Mouse (Mus musculus): Measurements from ENCODE around the gene Ankrd22. TPM values are rescaled to one million over a fixed set of nuclear protein-coding genes. Genes with fewer than 3 reads are reported as not detected.

The Ankrd22 gene
- polyA plus RNA-seq, 1 experiment: 2.5 TPM

DNA sequence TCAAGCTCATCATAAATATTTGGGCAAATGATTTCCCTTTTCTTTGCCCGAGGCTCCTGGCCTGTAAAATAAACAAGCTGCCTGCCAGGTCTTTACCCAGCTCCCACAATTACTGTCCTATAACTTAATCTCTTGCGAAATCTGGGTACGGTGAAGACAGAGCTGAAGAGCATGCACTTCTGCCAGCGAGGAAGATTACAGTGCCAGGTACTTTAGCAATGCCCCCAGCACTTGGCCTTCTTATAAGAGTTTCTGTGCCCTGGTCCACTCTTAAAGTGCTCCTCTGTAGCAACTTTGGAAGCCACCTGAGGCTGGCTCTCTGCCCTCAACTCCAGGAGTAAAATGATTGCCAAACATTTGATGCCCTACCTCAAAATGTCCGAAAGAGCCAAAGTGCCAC, 70.5 kb downstream of the Ankrd22 start:
- peak; percentile 99 for DNase-seq (ENCODE audit: low read depth)

DNA sequence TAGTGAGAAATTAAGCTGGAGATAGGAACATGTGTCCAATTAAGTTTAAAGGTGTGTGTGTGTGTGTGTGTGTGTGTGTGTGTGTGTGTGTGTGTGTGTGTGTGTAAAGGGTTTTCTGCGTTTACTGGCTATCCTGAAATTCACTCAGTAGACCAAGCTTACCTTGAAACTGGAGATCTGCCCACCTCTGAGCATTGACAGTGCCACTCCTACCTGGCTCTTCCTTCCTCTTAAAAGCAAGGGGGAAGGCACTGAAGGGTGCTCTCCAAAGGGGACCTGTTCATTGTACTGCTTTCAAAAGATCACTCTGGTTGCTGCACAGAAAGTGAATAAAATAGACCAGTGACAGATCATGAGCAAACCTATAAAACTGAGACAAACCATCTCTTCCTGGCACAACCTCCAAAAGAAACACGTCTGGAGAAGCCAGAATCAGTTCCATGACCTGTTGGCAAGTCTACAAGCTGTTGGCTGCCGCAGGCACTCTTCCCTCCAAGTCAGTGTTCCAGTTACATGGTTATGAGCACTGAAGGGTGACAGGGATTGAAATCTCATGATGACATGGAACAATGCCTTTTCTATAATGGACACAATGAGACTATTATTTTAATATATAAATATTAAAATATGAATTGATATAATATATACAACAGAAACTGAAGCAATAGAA, 76.7 kb downstream of the Ankrd22 start:
- no peak for DNase-seq (ENCODE audit: low read depth)

DNA sequence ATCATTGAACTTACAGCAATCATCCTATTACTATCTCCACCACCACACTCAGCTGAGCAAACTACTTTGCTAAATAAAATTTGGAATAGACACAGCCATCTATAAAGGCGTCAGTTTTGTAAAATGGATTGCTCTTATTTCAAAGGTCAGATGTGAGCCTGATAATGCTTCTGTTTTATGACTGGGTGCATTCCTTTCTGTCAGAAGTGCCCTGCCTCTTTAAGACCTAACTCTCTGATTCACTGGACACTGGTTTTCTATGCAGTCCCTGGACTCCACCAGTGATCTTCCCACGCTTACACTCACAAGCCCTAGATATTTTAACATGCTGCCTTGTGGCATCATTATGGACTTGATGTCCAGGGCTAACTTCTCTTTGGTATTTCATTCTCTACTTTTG, 87.7 kb downstream of the Ankrd22 start:
- DNase-seq (ENCODE audit: low read depth): no peak

DNA sequence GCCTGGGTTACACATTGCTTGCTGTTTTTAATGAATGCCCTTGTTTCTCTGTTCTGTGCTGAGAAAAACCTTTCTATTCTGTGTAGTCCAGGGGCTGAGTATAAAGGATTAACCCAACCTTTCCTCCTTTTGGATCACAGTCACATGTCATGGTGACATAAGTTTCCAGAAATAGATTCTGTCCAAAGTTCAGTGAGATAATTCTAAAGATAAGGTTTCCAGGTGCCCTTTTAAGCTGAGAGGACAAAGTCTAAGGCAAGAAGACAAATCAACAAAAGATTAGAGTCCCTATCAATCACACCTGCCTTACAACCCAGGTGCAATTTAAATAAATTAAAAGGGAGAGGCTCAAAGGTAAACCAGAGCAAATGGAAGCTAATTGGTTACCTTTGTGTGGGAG, 91.6 kb downstream of the Ankrd22 start:
- no peak for DNase-seq (ENCODE audit: low read depth)

Other genes with a start within 250 kb of the Ankrd22 start
- gene Lipf, start 204.9 kb downstream of the Ankrd22 start, polyA plus RNA-seq (2012; rRNA removed): 1.5 and 2.1 TPM in 2 replicates
- 0.77 and 1.00 TPM in 2 replicates for gene Lipk, start 157.8 kb downstream of the Ankrd22 start, polyA plus RNA-seq (2012; rRNA removed)
- not detected in 2 replicates for gene Lipn, start 98.7 kb downstream of the Ankrd22 start, polyA plus RNA-seq (2012; rRNA removed)
- gene Lipm, start 65.1 kb downstream of the Ankrd22 start, polyA plus RNA-seq (2012; rRNA removed): not detected in 2 replicates
- gene Stambpl1, start 26.2 kb upstream of the Ankrd22 start, polyA plus RNA-seq (2012; rRNA removed): 4.2 and 5.0 TPM in 2 replicates
- 1,153 and 1,418 TPM in 2 replicates for gene Acta2, start 89.5 kb upstream of the Ankrd22 start, polyA plus RNA-seq (2012; rRNA removed)
- 8.7 and 10.9 TPM in 2 replicates for gene Fas, start 124.6 kb upstream of the Ankrd22 start, polyA plus RNA-seq (2012; rRNA removed)

All from gonadal fat pad, adult 2 months (tissue).